Mouse (Mus musculus): ENCODE data around the gene Slc26a6. TPM values are rescaled to one million over a fixed set of nuclear protein-coding genes. Genes with fewer than 3 reads are reported as not detected.

The Slc26a6 gene
- polyA plus RNA-seq, 1 experiment from 2014 or later = 12.5 TPM

- H3K4me1 ChIP-seq (replicated peaks) = peaks cover 44% of the 10 kb centered on the region
- 0 out of 2 replicates have a peak, but pooled peaks have one; percentile 0 for ATAC-seq
- peak overlapping the region; percentile 81 for H3K4me3 ChIP-seq (replicated peaks)
- H3K4me2 ChIP-seq (replicated peaks) = peak overlapping the region; percentile 90
- no peaks in the 10 kb centered on the region for H3K9me3 ChIP-seq
- H3K27me3 ChIP-seq = peaks cover 42% of the 10 kb centered on the region
- peak overlapping the region; percentile 90 for H3K27ac ChIP-seq
- WGBS = 4% methylated on average over 25 of the region's 25 CpGs
- peaks cover 20% of the 10 kb centered on the region for H3K36me3 ChIP-seq
- H3K9ac ChIP-seq (replicated peaks) = peak overlapping the region; percentile 62
Measured at GRCm38 (mm10) chr9:108824144-108824685, 28.9 kb upstream of the Slc26a6 start.

- peak overlapping the region; percentile 90 for H3K4me2 ChIP-seq (replicated peaks)
- H3K27me3 ChIP-seq = peaks cover 49% of the 10 kb centered on the region
- under 1% methylated on average over 31 of the region's 31 CpGs for WGBS
- peak overlapping the region; percentile 90 for H3K27ac ChIP-seq
- H3K4me3 ChIP-seq (replicated peaks) = peak overlapping the region; percentile 81
- peak; percentile 88 for ATAC-seq
- no peaks in the 10 kb centered on the region for H3K9me3 ChIP-seq
- peak overlapping the region; percentile 62; the same call in 1 of the 2 replicates for H3K9ac ChIP-seq (replicated peaks)
- H3K4me1 ChIP-seq (replicated peaks) = peaks cover 50% of the 10 kb centered on the region
- peaks cover 26% of the 10 kb centered on the region for H3K36me3 ChIP-seq
Measured at GRCm38 (mm10) chr9:108824755-108825413, 28.2 kb upstream of the Slc26a6 start.

- WGBS = under 1% methylated on average over 52 of the region's 70 CpGs
- no peaks in the 10 kb centered on the region for H3K9me3 ChIP-seq
- peak within 1 kb of the TSS; percentile 90 for H3K27ac ChIP-seq
- H3K4me1 ChIP-seq (replicated peaks) = peaks cover 62% of the 10 kb centered on the region
- ATAC-seq = peak; percentile 61
- peak within 1 kb of the TSS; percentile 90 for H3K9ac ChIP-seq (replicated peaks)
- H3K27me3 ChIP-seq = peaks cover 61% of the 10 kb centered on the region
- peak within 1 kb of the TSS; percentile 90 for H3K4me2 ChIP-seq (replicated peaks)
- peak within 1 kb of the TSS; percentile 81 for H3K4me3 ChIP-seq (replicated peaks)
- peaks cover 37% of the 10 kb centered on the region for H3K36me3 ChIP-seq
Measured at GRCm38 (mm10) chr9:108825820-108826699, 27.0 kb upstream of the Slc26a6 start, which contains the start of gene Celsr3. TSS of gene Celsr3 (plus strand) at chr9:108826320.

GRCm38 (mm10) chr9:108826700-108827340, 26.3 kb upstream of the Slc26a6 start:
- Histone ChIP-seq H3K27me3 (peaks cover 67% of the 10 kb centered on the region), H3K27ac (peak overlapping the region; percentile 90), H3K4me1 (replicated peaks) (peaks cover 70% of the 10 kb centered on the region), H3K9me3 (no peaks in the 10 kb centered on the region), H3K9ac (replicated peaks) (peak overlapping the region; percentile 90), H3K36me3 (peaks cover 45% of the 10 kb centered on the region), H3K4me2 (replicated peaks) (peak overlapping the region; percentile 90), H3K4me3 (replicated peaks) (peak overlapping the region; percentile 81)
- WGBS = 1% methylated on average over 39 of the region's 39 CpGs
- ATAC-seq = peak; percentile 5; the same call in 1 of the 2 replicates

- 17% methylated on average over 34 of the region's 34 CpGs for WGBS
- Histone ChIP-seq H3K27ac (0 out of 2 replicates have a peak overlapping the region, but pooled peaks have one; percentile 90), H3K36me3 (peaks cover 51% of the 10 kb centered on the region), H3K4me1 (replicated peaks) (peaks cover 76% of the 10 kb centered on the region), H3K9ac (replicated peaks) (peak overlapping the region; percentile 90), H3K27me3 (peaks cover 66% of the 10 kb centered on the region), H3K9me3 (no peaks in the 10 kb centered on the region), H3K4me2 (replicated peaks) (peak overlapping the region; percentile 90), H3K4me3 (replicated peaks) (peak overlapping the region; percentile 81)
- ATAC-seq = no peak
Measured at GRCm38 (mm10) chr9:108827454-108827853, 25.6 kb upstream of the Slc26a6 start.

- Histone ChIP-seq H3K27ac (no peak overlapping the region), H3K4me3 (replicated peaks) (peak overlapping the region; percentile 81), H3K4me2 (replicated peaks) (peak overlapping the region; percentile 90), H3K9me3 (no peaks in the 10 kb centered on the region), H3K27me3 (peaks cover 68% of the 10 kb centered on the region), H3K36me3 (peaks cover 56% of the 10 kb centered on the region), H3K9ac (replicated peaks) (peak overlapping the region; percentile 90), H3K4me1 (replicated peaks) (peaks cover 80% of the 10 kb centered on the region)
- no peak for ATAC-seq
- 68% methylated on average over 18 of the region's 18 CpGs for WGBS
Measured at GRCm38 (mm10) chr9:108827906-108828305, 25.2 kb upstream of the Slc26a6 start.

GRCm38 (mm10) chr9:108831637-108832036, 21.4 kb upstream of the Slc26a6 start:
- Histone ChIP-seq H3K4me2 (replicated peaks) (peak overlapping the region; percentile 59), H3K4me1 (replicated peaks) (peaks cover 60% of the 10 kb centered on the region), H3K27ac (no peak overlapping the region), H3K9ac (replicated peaks) (peak overlapping the region; percentile 54), H3K36me3 (peaks cover 93% of the 10 kb centered on the region), H3K9me3 (no peaks in the 10 kb centered on the region), H3K27me3 (peaks cover 61% of the 10 kb centered on the region), H3K4me3 (replicated peaks) (peak overlapping the region; percentile 40)
- 8% methylated on average over 23 of the region's 23 CpGs for WGBS
- peak; percentile 1; the same call in 1 of the 2 replicates for ATAC-seq

- Histone ChIP-seq H3K27me3 (peaks cover 57% of the 10 kb centered on the region), H3K4me2 (replicated peaks) (peak overlapping the region; percentile 59), H3K4me1 (replicated peaks) (peaks cover 51% of the 10 kb centered on the region), H3K36me3 (peaks cover 99% of the 10 kb centered on the region), H3K27ac (no peak overlapping the region), H3K9ac (replicated peaks) (peak overlapping the region; percentile 54), H3K4me3 (replicated peaks) (peak overlapping the region; percentile 40), H3K9me3 (no peaks in the 10 kb centered on the region)
- ATAC-seq = peak; percentile 91
- 5% methylated on average over 46 of the region's 46 CpGs for WGBS
Measured at GRCm38 (mm10) chr9:108832390-108833108, 20.5 kb upstream of the Slc26a6 start.

GRCm38 (mm10) chr9:108842989-108843388, 10.1 kb upstream of the Slc26a6 start:
- no peaks in the 10 kb centered on the region for H3K9me3 ChIP-seq
- H3K27me3 ChIP-seq = peaks cover 3% of the 10 kb centered on the region; the same call in 1 of the 2 replicates
- no peak for ATAC-seq
- no peak overlapping the region for H3K9ac ChIP-seq (replicated peaks)
- no peak overlapping the region for H3K27ac ChIP-seq
- peaks cover 99% of the 10 kb centered on the region for H3K36me3 ChIP-seq
- WGBS = 17% methylated on average over 14 of the region's 14 CpGs
- no peaks in the 10 kb centered on the region for H3K4me1 ChIP-seq (replicated peaks)
- no peak overlapping the region for H3K4me2 ChIP-seq (replicated peaks)
- no peak overlapping the region for H3K4me3 ChIP-seq (replicated peaks)

GRCm38 (mm10) chr9:108845390-108845789, 7.7 kb upstream of the Slc26a6 start:
- Histone ChIP-seq H3K36me3 (peaks cover 98% of the 10 kb centered on the region), H3K27ac (no peak overlapping the region), H3K27me3 (peaks cover 3% of the 10 kb centered on the region; the same call in 1 of the 2 replicates), H3K4me3 (replicated peaks) (no peak overlapping the region), H3K4me2 (replicated peaks) (no peak overlapping the region), H3K9ac (replicated peaks) (no peak overlapping the region), H3K9me3 (no peaks in the 10 kb centered on the region), H3K4me1 (replicated peaks) (no peaks in the 10 kb centered on the region)
- no peak for ATAC-seq
- 79% methylated on average over 5 of the region's 5 CpGs for WGBS

- Histone ChIP-seq H3K27me3 (no peaks in the 10 kb centered on the region), H3K9me3 (no peaks in the 10 kb centered on the region), H3K27ac (no peak overlapping the region), H3K4me2 (replicated peaks) (no peak overlapping the region), H3K36me3 (peaks cover 92% of the 10 kb centered on the region), H3K4me1 (replicated peaks) (no peaks in the 10 kb centered on the region), H3K9ac (replicated peaks) (no peak overlapping the region), H3K4me3 (replicated peaks) (no peak overlapping the region)
- ATAC-seq = no peak
- whole genome bisulfite sequencing = 92% methylated on average over 4 of the region's 4 CpGs
Measured at GRCm38 (mm10) chr9:108847374-108847773, 5.7 kb upstream of the Slc26a6 start.

Measured in midbrain, embryonic 13.5 days (tissue).